Mouse (Mus musculus) T-helper 1 cell (primary cell): ENCODE measurements around the gene Ubl3.

Experiments
- in situ Hi-C: fragments of 300-600 bp; cut with MboI, MseI; formaldehyde crosslinking; loops from one replicate; pipeline ENCODE4 v1.15.1; 2025; ENCODE audit warnings: high pct_unique_total_duplicates

Gene Ubl3

DNA sequence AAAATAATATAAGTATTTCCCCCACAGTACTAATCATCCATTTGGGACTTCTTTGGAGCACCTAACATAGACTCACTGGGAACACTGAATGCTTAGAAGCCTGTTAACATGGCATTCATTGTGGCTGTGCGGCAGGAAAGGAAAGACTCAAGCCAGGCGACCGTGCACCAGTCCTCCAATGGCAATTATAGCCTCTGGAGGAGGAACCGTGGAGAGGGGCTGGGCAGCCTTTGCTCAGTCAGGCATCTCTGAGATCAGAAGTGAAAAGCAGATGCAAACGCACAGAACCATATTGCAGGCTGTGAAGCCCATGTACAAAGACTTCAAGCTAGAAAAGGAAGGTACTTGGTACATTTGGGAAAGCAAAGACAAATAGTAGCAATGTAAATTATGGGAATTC is 20.4 kb downstream of the Ubl3 start:
- in situ Hi-C loops, result no loop called here

DNA sequence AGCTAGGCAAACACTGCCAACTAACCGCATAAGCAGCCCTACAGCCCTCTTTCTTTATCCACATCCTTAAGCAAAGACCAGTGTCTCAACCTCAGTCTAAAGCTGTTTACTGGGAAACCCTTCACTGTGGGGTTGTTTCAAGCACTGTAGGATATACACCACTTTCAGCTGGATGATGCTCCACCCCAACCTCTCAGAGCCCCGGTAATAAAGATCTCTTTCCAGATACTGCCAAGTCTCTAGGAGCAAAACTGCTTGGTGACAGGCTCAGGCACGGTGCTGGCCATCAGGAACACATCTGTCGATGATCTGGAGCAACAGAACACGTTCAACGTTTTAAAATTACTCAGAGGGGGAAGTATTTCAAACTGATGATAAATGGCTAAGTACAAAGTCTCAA is 25.0 kb downstream of the Ubl3 start:
- in situ Hi-C loops, result no loop called here

DNA sequence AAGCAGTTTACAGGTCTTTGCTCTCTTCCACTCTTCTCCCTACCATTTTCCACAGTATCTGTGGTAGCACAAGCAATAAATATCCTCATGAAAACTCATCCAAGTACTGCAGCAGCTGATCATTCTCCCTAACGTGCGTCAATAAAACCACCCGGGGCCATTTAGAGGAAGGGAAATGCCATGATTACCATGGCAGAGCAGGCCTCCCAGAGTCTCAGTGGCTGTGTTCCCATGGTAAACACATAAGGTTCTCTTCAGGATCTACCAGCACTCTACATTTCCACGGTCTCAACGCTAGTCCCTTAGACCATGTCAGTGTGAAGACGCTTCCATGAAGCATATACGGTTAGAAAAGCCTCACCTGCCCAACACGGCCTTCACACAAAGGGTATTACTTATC is 26.0 kb downstream of the Ubl3 start:
- in situ Hi-C loops, result no loop called here

DNA sequence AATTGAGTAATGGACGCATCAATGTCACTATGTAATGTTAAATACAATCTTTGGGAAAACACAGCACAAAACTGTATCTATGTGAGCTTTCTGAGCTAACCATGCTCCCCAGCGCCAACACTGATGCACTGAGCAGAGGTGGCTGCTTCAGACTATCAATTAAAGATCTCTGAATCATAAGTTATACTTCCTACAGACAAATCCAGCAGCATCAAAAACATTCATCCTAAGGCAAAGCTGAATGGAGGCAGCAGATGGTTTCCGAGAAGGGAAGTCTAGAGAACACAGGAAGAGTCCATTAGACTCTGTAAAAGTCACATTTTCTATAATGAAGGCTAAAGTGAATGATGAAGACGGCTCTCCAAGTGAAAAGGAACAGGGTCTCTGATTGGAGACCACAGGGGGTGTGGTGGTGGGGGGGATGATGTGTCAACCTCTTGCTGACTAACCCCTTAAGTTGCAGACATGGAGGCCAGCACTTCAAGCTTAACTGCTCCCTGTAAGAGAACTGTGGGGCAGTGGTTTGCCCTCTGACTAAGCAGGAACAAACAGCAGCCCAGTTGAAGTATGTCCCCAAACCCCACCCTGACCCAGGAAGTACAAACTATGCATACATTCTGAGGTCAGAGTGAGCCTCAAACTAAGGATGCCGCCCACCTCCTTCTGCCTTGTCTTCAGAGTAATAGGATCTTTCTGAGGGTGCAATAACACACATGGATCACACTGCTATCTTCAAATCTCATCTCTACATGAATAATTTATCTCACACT is 29.2 kb downstream of the Ubl3 start:
- in situ Hi-C loops, result no loop called here

DNA sequence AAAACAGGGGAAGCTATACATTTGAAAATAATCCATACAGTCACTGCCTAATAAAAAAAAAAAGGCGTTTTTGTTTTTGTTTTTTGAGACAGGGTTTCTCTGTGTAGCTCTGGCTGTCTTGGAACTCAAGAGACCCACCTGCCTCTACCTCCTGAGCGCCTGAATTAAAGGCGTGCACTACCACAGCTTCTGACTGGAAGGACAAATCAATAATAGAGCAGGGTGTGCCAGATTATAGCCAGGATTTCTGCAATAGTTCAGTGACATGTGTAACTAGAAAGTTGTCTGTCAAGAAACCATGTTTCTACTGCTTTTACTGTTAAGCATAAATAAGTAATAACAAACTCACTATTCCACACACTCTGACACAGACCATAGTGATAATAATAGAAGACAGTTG is 30.2 kb downstream of the Ubl3 start:
- in situ Hi-C loops, result no loop called here

DNA sequence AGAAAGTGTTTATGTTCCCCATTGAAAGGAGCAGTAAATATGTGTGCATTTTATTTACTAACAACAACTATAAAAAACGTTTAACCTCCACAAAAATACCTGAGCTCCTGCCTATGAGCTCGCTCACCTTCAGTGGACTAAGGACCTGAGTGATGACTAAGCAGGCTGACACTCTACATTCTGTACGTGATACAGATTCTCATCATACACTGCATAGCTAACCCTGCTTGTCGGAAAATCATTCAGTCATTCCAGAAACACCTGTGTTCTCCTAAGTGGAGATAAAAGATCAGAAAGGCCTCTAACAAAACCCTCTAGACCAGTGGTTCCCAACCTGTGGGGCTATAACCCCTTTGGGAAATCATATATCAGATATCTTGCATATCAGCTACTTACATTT is 35.1 kb downstream of the Ubl3 start:
- in situ Hi-C loops, result no loop called here

DNA sequence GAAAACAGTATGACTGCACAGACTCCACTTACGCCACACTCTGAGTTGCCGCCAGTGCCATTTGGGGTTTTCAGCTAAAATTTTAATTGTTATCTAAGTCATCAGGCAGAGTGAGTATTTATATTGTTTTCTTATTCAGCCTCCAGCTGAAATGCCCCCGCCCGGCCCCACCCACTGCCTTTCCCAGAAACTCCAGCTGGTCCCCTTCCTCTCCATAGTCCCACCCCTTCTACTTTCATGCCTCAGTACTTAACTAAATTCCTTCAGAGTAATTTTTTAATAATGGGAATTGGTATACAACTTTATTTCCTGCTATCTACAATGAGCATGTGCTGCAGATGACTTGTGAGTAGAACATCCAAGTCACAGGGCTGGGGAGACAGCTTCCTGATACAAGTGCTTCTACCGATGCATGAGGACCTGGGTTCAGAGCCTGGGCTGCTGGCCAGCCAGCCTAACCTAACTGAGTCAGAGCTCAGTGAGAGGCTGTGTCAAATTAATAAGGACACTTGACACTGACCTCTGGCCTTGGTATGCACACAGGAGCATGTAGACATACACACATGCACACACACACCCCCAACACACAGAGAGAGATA is 40.4 kb downstream of the Ubl3 start:
- in situ Hi-C loops, result no loop called here

DNA sequence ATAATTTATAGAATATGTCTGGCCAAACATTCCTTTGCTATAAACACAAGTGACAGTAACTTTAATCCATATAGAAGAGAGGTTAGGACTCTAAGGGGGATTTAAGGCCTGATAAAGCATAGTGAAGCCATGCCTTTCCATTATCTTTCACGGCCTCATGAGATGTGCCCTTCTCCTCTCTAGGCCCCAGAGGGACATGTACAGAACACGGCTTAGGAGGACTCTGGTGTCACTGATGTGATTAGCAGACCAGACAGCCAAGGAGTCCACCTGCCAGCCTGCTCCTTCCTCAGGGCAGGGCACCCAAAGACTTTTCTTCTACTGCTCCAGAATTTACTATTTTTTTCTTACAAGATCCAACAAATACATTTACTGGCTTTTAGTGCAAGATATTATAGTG is 42.3 kb downstream of the Ubl3 start:
- in situ Hi-C loops, result no loop called here

DNA sequence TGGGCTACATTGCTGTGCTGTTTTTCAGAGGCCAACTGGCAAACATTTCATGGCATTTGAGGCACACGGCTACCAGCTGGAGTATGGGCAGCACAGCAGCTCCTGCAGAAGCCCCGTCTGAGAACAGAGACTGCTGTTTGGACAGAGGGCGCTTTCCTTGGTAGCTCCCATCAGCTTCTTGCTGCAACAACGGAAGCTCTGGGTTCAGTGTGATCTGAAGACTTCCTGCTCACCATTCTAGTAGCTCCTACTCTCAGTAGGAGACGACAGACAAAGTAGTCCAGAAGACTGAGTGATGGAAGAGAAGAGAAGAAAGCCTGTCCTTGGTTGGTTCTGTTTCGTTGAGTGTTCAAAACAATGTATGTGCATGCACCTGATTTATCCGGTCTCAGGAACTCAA is 42.9 kb downstream of the Ubl3 start:
- in situ Hi-C loops, result no loop called here

DNA sequence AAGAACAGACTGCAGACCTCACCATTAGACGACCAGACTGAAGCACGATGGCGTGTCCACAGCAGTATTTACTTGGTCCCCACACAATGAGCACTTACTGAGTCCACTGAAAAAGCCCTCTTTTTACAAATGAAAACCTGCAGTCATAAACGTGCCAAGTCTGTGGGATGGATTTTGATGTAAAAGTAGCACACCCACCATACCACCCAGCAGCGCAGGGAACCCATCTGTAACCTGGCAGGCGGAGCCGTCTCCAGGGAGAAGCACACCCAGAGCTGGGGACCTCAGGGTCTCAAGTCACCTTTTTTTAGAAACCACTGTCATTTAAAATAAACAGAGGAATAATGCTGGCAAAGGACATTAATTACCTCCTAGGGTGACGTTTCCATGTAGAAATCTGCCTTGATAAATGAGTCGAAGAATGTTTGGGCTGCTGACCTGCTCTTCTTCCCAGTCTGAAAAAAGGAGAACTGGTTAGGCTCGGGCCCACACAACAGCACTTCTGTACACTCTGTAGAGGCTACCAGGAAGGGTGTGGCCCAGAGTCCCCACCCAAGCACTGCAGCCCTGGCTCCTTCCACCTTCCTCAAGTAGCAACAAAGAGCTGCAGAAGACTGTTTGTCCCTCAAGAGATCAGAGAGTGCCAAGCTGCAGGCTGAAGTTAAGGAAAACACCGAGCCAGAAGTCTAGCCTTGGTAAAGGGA is 43.5 kb downstream of the Ubl3 start:
- in situ Hi-C loops, result no loop called here

DNA sequence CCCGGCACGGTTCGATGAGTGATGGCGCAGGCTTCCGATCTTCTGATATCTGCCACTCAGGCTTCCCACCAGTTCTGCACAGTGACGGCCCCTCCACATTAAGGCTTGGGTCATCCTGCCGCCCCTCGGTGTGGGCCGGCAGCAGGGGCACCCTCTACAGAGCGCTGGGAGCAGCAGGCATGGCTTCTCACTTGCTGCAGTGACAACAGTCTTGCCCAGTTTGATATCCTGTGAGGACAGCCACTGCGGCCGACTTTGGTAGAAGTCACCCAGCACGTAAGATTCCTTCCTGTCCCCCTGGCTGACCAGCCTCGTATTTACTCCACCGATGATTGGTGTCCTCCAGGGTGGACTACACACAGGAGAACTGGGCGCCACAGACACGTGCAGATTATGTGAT is 47.2 kb downstream of the Ubl3 start:
- in situ Hi-C loops, result no loop called here

DNA sequence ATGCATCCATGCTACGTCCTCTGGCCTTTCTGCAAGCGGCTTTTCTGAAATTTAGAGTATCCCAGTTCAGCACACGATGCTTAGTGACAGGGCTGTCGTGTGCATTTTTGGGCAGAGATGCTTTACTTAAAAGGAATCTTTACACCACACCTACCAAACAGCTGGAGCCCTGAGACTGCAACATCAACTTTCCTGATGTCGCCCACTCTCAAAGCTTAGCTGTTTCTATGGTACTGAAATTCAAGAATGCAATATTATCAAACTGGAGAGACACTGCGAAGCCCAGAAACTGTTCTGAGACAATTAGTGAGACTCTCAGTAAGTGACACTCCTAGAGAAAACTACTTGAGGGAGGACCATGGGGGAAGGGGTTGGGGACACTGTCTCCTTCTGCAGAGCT is 50.4 kb downstream of the Ubl3 start:
- in situ Hi-C loops, result no loop called here

DNA sequence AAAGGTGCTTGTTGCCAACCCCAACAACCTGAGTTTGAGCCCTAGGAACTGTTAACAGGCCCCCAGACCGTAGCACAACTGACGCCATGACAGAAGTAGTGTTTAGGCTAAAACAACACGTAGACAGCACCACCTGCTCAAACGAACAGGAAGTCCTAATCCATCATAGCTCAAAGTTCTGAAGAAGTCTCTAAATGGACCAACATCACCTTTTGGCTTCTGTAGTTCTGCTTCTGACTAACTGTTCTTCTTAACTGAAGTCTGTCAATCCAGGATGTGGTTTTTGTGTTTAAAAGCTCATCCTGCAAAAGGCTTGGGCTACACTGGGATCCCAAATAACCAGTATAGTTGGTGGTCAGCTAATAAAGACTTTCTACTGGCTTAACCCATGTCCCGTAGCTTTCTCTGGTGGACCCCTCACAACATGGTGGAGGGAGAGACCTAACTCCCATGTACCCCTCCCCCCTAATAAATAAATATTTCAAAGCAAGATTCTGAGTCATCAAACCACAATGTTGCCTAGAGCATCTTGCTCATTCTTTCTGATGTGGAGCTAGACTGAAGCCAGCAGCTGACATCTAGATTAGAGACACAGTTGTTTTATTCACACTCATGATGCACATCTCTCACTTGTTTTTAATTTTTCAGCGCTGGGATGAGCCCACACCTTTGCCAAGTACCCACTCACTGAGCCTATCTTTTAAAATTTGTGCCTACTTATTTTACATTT is 51.2 kb downstream of the Ubl3 start:
- in situ Hi-C loops, result no loop called here

DNA sequence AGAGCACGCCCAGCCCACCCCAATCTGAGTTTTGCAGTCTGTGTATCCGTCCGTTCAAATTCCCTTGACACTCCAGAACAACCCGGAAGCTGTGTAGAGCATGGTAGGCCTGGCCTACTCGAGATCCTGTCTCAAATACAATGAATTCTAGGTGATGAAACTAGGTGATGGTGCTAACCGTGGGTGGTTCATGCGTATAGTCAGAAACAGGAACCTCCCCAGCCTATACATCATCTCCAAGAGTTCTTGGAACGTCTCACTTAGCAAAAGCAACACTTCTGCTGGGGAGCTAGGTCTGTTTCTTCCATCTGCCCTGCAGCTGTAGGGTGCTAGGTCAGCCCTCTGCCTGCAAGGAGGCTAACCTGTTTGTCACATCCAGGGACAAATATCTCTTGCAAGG is 52.1 kb downstream of the Ubl3 start:
- in situ Hi-C loops, result no loop called here

DNA sequence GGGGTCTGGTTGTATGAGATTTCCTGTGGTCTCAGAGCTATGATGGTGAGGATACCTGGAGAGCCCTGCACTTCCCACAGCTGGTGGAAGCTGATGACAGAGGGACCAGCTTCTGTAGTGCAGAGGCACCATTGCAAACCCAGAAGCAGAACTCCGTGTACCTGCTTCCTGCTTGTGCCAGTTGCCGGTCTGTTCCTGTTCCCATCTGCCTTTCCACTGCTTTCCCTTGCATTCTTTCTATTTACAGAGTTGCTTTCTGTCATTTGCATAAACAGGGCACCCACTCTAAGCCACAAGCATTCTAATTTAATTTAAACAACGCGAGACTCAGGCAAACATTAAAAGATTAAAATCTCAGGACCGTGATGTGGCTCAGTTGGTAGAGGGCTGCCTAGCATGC is 53.0 kb downstream of the Ubl3 start:
- in situ Hi-C loops, result no loop called here

DNA sequence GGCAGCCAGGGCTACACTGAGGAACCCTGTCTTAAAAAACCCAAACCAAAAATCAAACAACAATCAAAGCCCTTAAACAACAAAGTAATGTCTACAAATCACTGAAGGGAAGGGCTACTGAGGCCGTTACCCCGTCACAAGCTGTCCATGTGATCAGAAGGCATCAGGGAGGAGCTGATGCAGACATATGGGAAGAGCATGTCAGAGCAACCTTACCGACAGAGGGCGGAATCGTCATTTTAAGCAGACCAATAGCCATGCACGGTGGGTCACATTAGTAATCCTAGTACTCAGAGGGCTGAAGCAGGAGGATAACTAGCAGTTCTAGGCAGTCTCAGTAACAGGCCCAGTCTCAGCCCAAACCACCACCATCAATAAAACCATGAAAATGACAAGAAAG is 56.6 kb downstream of the Ubl3 start:
- in situ Hi-C loops, result no loop called here

DNA sequence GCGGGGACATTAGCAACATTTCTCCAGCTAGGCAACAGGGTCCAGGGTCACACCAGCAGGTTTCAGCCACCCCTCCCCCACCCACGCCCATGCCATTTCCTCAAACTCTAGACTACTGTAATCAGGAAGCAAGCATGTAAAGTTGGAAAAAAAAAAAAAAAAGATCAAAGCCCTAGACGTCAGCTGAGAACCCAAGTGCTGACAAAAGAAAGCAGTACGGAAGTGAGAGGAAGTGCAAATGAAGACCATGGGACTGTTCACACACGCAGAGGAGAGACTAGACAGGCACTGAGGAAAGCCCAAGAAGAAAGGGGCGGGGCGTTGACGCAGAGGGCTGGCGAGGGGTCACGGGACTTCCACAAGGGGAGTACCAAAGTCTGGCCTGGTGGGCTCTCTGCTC is 57.4 kb downstream of the Ubl3 start:
- in situ Hi-C loops, result no loop called here

DNA sequence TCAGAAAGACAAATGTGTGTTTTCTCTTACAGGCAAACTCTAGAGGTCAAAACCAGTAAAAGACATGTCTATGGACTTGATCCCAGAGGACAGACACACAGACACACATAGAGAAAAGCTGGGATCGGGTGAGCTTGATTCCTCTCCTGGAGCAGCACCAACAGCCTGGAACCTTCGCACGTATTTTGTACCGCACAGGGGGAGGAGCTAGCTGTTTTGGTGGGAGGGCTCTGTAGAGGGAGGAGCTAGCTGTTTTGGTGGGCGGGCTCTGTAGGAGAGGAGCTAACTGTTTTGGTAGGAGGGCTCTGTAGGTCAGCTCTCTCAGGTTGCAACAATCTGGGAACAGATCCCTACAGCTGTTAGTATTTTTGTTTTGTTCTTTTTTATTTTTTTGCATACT is 58.3 kb downstream of the Ubl3 start:
- in situ Hi-C loops, result no loop called here

DNA sequence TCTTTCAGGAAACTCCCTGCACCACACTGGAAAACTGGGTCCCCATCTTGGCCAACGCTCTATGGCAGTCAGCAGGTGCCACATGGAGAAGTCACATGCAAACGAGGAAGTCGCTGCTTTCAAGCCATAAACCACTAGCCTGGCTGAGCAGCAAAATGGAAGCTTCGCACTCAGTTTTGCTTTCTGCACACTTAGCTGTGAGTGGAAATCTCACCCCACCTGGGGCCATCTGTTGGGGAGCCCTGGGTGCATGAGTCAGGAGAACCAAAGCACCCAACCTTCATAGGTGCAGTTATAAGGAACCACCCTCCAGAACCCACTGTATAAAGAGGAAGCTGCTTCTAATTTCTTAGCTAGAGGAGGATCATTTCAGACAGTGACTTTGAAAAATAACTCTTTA is 59.6 kb downstream of the Ubl3 start:
- in situ Hi-C loops, result no loop called here

DNA sequence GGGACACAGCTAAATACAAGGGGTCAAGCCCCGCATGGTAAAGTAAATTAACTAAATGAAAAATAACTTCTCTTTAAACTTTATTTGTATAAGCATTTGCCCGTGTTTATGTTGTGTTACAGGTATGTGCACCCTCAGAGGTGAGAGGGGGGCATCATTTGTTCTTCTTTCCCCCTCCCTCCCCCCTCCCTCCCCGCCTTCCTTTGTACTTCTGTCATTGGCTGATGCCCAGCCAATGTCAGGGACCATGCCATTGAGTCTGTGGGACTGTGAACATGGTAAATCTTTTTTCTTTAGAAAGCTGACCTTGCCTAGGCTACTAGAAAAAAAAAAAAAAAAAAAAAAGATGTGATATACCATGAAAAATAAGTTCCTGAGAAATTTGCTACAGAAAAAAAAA is 62.2 kb downstream of the Ubl3 start:
- in situ Hi-C loops, result no loop called here

DNA sequence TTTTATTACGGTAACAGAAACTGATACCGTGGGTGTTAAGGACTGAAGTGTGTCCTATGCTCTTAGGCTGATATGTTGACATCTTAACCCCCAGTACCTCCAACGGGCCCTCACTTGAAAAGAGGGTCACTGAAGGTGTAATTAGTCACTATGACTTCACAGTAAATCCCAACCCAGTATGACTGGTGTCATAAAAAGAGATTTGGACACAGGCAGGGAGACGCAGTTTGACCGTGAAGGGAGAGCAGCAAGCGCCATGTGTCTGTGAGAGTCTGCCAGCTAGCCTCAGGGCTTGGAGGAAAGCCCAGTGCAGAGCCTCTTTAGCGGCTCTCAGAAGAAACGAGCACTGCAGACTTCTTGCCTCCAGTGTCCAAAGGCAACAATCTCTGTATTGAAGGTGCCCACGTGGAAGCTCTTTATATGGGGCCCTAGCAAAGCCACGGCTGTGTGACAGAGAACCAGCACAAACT is 62.8 kb downstream of the Ubl3 start:
- in situ Hi-C loops, result no loop called here
